Mouse (Mus musculus) brain, adult 2 months (tissue): ENCODE results near the gene 9130019O22Rik.
"Not testable (repeated sequence)": the region's sequence is repeated elsewhere in the genome, so short reads cannot be mapped to it uniquely, and the experiment has no call there.

Source experiments
- DNase-seq: peaks from one replicate; pipeline ENCODE4 v3.0.0; 2011; ENCODE audit warnings: low read depth, low spot score

9130019O22Rik gene

DNA sequence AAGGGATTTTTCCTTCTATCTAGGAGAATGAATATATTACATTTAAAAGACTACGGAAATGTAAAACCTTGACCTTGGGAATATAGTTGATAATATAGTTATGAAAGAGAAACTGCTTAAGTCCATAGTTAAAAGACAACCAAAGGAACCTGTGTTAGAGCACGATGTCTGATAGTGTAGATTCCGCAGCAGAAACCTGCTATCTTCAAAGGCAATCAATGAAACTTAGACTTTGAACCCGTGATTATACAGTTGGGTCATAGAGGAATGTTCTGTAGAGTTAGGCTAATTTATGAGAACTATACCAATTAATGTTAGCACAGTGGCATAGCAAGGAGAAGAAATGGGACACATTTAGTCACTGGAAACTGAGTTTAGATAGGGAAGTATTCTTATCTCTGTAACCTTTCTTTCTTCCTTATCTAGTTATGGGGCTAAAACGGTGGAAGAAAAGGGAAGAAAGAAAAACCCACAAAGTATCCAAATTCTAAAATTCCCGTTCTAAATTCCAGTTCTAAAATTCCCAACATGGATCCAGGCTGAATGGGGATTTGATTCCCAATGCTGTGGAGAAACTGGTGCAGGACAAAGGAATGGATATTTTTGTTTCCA lies 8.6 kb downstream of the 9130019O22Rik start:
- no peak for DNase-seq

DNA sequence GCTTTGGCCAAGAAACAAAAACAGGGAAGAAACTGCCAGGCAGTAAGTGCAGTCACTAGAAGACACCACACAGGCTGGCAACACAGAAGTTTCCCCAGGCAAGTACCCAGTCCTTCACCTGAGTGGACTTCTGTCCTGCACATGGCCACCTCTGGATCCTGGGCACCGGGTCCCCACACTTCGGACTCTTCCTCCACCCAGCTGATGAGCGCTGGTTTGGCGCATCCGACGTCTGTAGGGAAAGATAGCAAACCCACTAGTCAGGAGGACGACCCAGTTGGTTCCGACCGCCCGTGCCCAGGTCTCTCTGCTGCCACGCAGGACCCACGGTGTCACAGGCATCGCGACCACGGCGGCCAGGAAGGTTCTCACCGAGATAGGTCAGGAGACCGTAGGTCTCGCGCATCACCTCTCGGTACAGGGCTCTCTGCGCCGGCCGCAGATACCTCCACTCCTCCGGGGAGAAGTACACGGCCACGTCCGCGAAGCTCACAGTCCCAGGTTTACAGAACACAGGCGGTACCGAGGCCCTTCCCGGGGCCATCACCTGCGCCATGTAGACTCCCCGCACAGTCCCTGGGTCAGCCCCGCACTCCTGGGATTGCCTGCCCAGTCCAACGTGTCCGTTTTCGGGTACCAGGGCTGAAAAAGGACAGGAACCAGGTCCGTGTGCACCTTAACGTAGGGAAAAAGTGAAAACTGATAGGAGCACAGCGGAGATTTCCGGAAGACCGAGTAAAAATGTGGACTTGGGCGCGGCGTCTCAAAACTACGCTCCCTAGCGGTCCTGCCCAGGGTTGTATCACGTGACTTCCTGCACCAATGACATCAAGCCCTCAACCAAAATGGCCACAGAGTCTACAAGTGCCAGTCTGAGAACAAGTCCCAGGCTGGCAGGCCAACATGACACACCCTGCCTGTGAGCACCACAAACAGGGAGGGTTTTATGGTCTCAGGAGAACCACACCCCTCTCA lies 11.4 kb downstream of the 9130019O22Rik start, which contains the start of gene Zfp747:
TSS of gene Zfp747 (minus strand) at position 780 of the 975 bp plus-strand sequence.
- peak; percentile 98 for DNase-seq

DNA sequence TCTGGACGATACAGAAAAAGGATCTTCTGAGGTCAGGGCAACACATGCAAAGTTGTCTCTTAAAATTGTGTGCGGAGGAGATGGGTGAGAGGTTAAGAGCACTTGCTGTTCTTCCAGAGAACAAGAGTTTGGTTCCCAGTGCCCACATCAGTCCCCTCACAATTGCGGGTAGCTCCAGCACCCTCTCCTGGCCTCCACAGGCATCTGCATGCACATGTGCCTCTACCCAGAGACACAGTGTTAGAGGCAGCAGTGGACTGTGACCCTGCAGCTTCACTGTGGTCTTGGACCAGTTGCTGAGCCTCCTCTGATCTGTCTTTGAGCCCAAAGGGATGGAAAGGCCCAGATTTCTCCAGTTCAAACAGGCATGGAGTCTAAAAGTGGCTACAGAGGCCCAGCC lies 15.1 kb downstream of the 9130019O22Rik start:
- DNase-seq, result not testable (repeated sequence)

DNA sequence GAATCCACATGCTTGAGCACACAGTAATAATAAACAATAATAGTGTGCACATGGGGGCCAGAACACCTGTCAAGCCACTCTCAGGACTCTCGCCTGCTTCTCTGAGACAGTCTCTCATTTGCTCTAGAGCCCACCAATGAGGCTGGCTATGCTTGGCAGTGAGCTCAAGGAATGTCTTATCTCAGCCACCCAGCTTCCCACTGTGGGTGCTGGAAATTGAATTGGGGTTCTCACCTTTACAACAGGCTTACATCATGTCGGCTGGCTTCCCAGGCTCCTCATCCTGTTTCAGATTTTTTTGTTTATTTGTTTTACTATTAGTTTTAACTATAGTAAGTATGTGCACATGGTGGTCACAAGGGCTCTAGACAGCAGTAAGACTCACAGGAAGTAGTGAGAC lies 15.8 kb downstream of the 9130019O22Rik start:
- no peak for DNase-seq

DNA sequence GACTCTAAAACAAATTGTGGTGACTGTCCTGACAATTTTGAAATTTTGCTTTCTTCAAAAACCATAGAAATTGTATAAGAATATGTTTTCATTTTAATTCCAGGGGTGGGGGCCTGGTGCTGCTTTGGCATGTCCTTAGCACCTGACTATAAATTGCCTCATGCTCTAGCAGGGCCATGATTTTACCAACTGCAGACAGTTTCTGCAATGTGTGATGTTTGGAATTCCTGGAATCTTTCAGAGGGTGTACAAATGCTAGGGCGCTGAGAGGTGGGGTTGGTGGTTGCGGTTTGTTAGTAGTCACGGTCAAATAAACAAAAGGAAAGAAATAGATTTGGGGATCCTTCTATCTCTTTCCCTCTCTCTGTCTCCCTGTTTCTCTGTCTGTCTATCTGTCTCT lies 20.7 kb downstream of the 9130019O22Rik start:
- DNase-seq, result no peak

DNA sequence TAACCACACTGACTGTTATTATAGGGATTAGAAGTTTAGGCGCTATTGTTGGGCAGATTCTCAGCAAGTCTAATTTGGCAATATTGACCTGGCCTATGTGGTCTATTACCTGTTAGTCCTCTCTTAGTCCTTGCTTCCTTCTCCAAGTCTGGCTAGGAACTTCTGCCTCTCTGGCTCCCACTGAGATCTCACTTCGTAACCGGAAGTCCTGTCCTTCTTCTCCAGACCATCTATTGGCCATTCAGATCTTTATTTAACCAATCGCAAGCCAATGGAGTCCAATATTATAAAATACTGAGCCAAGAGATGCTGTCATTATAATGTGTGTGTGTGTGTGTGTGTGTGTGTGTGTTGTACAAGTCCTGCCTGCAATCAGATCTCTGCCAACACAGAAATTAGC lies 22.8 kb downstream of the 9130019O22Rik start:
- peak; percentile 83 for DNase-seq

DNA sequence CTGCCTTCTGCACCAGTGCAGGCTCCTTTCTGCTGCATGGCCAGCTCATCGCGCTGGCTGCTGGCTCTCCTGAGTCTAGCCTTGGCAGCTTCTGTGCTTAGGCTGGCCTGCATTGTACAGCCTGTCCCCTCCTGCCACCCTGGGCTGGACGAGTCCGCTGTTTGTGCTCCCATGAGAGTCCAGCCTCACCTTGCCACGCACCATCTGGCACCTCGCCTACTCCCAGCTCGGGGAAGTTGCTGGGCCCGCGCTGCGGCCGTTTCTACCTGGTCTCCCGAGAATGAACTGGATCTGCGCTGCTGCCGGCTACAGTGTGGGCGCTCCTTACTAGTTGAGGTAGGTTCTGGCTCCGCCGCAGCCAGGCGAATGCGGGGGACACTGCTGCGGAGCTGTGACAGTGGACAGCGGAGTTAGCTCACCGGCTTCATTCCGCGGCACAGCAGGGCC lies 23.5 kb downstream of the 9130019O22Rik start:
- DNase-seq, result peak; percentile 86

DNA sequence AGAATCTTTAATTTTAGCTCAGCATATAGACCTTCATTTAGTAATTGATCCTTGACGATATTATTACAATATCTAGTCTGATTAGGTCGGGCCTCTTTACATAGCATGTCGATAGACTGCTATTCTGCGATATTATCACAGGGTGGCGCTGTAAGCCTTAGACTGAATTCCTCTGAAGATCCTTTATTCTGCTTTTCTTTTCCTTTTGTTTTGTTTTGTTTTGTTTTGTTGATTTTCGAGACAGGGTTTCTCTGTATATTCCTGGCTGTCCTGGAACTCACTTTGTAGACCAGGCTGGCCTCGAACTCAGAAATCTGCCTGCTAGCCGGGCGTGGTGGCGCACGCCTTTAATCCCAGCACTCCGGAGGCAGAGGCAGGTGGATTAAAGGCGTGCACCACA lies 24.5 kb downstream of the 9130019O22Rik start:
- peak; percentile 86 for DNase-seq

DNA sequence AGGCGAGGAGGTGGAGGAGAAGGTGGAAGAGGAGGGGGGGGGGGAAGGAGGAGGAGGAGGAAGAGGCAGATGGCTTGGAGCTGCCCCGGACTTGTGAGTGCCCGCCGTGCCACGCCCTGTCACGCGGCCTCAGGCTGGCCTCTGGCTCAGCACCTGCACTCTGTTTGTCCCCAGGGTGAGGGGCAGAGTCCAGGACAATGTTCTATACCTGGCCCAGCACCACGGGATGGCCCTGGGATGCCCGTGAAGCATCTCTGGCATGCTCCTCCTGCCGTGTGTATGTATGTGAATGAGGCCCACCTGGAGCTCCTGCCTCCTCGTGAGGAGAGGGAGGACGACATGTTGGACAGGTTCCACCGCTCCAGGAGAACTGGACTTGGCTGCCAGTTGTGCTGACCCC lies 25.5 kb downstream of the 9130019O22Rik start:
- no peak for DNase-seq

DNA sequence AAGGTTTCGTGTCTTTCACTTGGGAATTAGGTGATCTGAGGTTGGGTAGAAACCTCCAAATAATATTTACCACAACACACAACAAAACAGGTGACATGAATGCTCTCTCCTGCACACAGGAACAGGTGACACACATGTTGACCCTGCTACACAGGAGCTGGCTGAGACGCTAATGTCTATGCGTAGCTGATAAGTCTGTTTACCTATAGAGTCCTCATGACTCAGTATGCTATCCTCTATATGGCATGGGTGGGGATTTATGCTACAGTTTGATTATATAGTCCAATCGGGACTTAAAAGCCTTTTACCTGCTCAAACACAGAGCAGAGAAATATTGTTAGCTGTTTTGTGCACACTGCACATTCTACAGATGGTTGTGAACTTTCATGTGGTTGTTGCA lies 26.7 kb downstream of the 9130019O22Rik start:
- no peak for DNase-seq

DNA sequence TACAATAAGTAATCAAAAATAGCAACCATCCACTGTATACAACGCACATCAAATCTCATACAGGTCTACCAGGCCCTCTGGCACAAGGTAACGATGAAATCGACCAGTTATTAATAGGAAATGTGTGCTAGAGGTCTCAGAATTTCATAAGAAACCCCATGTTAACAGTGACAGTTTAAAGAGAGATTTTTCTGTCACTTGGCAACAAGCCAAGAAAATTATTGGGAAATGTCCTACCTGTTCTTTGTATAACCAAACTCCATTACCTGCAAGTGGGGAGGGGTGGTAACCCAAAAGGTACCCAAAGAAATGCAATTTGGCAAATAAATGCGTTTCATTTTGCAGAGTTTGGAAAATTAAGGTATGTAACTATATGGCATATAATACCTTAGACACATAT lies 28.5 kb downstream of the 9130019O22Rik start:
- DNase-seq, result no peak

DNA sequence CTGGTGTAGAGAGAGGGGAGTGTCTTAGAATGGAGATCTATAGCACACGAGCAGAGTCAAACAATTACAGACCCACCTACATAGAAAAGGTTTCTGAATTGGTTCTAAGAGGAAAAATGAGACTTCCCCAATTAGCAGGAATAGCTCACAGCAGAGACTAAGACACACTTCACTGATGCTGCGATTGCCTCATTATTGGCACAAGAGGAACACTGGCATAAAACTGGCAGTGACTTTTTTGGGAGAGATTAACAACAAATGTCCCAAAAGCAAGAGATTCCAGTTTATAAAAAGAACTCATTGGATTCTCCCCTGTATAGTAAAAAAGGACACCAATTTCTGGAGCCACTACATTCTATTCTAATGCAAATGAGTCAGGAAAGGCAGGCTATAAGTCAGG lies 29.1 kb downstream of the 9130019O22Rik start:
- DNase-seq, result no peak

DNA sequence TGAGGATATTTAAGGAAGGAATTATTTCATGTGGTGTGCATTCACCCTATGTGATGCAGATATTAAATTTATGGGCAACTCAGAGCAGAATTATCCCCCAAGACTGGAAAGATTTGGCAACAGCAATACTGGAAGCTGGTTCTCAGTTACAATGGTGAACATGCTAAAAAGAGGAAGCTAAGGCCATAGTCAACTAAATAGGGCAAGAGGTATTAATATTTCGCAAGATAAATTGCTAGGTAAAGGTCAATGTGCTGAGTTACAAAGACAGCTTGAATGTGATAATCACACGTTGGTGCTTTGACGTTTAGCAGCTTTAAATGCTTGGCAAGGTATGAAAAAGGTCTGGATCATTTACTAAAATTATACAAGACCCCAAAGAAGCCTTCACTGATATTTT lies 31.2 kb downstream of the 9130019O22Rik start:
- no peak for DNase-seq

DNA sequence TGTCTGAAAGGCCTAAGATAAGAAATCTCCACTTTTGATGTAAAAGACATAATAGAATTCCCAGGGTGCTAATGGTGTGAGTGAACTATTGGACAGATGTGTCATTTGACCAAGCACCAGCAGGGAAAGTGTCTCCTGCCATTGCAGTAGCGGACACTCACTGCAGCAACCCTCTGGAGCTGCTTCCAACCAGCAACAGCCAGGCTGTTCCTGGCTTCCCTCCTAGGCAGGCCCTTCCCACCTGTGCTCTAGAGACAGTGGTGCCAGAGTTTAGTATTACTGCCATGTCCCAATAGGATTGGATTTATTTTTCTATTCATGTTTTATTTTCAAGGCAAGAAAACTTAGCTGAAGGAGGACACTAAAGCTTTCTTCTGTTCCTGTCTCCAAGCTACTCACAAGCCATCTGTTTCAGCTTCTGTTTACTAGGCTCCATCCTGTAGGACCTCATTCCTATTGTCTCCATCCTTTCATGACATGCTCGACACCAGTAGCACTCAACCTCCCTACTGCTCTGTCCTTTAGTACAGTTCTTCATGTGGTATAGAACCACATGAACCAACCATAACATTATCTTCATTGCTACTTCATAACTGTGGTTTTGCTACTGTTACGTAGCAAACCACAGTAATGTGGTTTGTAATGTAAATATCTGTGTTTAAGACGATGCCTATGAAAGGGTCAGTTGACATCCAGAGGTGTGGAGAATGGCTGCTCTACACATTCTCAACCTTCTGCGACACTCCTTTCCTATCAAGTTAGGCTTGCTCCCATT lies 35.5 kb downstream of the 9130019O22Rik start:
- no peak for DNase-seq

DNA sequence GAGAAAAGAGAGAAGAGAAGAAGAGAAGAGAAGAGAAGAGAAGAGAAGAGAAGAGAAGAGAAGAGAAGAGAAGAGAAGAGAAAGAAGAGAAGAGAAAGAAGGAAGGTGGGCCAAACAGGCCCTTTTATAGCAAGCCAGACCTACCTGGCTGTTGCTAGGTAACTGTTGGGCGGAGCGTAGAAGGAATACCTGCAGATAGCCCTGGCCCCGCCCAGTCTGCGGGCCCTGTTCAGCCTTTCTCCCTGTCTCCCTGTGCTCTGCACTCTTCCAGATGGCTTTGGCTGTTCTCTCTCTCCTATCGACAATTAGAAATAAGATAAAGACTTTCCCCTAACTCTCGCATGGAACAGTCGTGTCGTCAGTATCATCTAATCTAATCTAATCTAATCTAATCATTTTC lies 40.3 kb downstream of the 9130019O22Rik start:
- no peak for DNase-seq

DNA sequence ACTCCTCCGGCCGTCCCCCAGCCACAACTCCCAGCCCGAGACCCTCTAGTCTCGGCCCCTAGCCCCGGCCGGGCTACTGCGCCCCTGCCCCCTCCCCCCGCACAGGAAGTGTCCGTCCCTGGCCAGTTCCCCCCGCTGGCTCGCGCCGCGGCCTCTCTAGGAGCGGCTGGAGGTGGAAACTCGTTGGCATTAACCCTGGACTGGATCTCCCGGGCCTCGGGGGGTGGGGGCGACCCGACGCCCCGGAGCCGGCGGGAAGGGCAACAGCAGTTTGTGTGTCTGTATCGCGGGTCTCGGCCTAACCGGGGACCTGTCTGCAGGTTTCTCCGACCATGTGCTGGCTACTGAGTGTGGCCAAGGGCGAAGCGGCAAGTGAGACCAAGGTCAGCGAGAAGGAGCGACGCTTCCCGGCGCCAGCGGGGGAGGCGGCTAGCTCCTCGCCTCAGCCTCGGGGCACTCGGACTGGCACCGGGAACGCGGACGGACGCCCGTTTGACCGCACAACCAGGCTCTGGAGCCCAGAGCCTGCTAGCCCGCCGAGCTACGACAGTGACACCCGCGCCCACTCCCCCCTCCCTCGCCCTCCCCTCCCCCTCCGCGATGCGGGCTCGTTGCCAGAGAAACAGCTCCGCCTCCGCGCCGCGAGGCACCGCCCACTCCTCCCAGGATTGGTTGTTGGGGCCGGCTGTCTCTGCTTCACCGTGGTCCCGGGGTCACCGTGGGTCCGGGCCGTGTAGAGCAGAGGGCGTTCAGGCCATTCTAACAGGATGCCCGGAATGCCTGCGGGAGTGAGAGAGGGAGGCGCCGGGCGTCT lies 41.2 kb downstream of the 9130019O22Rik start, which contains the start of gene Zfp768:
TSS of gene Zfp768 (minus strand) at position 78 of the 814 bp plus-strand sequence.
- DNase-seq, result peak; percentile 95

DNA sequence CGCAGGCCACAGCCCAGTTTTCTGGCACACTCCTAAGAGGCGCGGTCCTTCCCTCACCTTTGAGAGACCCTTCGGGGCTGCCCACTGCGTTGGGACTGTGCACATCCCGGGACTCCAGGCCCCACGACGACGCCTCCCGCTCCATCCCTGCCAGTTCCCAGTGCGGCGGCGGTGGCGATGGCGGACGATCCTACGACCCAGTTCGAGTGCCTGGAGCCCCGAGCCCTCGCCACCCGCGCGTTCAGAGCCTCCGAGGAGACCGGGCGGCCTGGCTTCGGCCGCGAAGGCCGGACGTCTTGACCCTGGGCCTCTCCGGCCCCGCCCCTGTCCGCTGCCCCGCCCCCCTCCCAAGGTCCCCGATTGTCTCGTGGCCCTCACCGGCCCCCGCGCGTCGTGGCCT lies 41.9 kb downstream of the 9130019O22Rik start:
- no peak for DNase-seq

DNA sequence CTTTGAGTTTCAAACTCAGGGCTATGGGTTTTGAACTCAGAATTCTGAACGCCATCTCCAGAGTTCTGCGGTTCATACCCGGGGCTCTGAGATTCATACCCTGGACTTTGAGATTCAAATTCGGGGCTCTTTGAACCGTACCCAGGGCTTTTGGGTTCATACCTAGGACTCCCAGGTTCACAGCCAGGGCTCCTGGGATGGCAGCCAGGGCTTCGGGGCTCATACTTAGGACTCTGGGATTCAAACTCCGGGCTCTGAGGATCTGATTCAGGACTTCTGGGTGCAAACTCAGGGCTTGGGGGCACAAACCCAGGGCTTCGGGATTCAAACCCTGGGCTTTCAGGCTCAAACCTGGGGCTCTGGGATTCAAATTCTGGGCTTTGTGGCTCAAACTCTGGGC lies 42.6 kb downstream of the 9130019O22Rik start:
- no peak for DNase-seq

DNA sequence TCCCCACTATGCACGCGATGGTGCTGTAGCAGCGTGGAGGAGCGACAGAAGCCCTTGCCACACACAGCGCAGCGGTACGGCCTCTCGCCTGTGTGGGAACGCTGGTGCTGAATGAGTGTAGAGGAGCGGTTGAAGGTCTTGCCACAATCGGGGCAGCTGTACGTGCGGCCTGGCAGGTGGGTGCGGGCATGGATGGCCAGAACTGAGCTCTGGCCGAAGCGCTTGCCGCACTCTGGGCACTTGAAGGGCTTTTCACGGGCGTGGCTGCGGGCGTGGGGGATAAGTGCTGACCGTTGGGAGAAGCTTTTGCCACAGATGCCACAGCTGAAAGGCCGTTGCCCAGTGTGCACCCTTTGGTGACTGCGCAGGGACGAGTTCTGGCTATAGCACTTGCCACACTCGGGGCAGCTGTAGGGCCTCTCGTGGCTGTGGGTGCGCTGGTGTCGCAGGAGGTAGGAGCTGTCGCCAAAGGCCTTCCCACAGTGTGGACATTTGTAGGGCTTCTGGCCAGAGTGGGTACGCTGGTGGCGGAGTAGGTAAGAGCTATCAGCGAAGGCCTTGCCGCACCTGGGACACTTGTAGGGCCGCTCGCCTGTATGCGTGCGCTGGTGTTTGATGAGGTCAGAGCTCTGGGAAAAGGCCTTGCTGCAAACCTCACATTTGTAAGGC lies 43.5 kb downstream of the 9130019O22Rik start:
- no peak for DNase-seq

DNA sequence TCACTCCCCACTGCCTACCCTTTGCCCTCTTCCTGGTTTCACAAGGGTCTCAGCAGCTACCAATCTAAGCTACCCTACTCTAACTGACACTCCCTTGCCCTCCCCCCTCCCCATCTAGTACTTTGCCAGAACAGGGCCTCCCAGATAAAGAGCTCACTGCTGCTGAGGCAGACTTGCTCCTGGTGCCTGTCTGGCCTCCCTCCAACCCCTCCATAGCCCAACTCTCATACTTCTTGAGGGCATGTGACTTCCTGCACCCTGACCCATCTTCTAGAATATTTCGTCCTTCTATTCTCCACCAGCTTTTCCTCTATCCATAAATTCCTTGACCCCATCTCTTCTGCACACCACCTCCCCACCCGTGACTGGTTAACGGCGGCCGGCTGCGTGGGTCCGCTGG lies 44.1 kb downstream of the 9130019O22Rik start:
- no peak for DNase-seq
